Mouse (Mus musculus) midbrain, embryonic 15.5 days (tissue): ENCODE results near the gene Eps15l1. TPM values are rescaled to one million over a fixed set of nuclear protein-coding genes. Genes with fewer than 3 reads are reported as not detected.

Experiments
- ATAC-seq: fragments of 200-750 bp; cut with Nextera tagmentation; replicated peaks from 2 replicates; pipeline ENCODE4 v1.8.0; 2017; ENCODE audit warnings: moderate TSS enrichment
- H3K27ac ChIP-seq: fragments of 300-500 bp; sonication (generic); 2 replicates; pipeline ENCODE4 v1.5.1; 2015; ENCODE audit warnings: mild to moderate bottlenecking, inconsistent platforms
- H3K27me3 ChIP-seq: fragments of 300-500 bp; sonication (generic); replicated peaks from 2 replicates; pipeline ENCODE4 v1.6.1; 2015; ENCODE audit warnings: inconsistent platforms
- H3K36me3 ChIP-seq: fragments of 300-500 bp; sonication (generic); replicated peaks from 2 replicates; pipeline ENCODE4 v1.6.1; 2015; ENCODE audit warnings: inconsistent platforms
- H3K4me1 ChIP-seq: fragments of 300-500 bp; sonication (generic); 2 replicates; pipeline ENCODE4 v1.6.1; 2015; ENCODE audit warnings: inconsistent platforms
- H3K4me2 ChIP-seq: fragments of 300-500 bp; sonication (generic); 2 replicates; pipeline ENCODE4 v1.6.1; 2015; ENCODE audit warnings: inconsistent platforms, mild to moderate bottlenecking, moderate library complexity
- H3K4me3 ChIP-seq: fragments of 300-500 bp; sonication (generic); 2 replicates; pipeline ENCODE4 v1.5.1; 2015; ENCODE audit warnings: mild to moderate bottlenecking, inconsistent platforms
- H3K9ac ChIP-seq: fragments of 300-500 bp; sonication (generic); 2 replicates; pipeline ENCODE4 v1.6.1; 2015; ENCODE audit warnings: mild to moderate bottlenecking, inconsistent platforms
- H3K9me3 ChIP-seq: fragments of 300-500 bp; sonication (generic); 2 replicates; pipeline ENCODE4 v1.6.1; 2016; ENCODE audit warnings: inconsistent platforms
- WGBS: fragments of 180-500 bp; shearing (Covaris S2); methylation state at CpG from one replicate; pipeline ENCODE4 v1.1.7; 2015; ENCODE audit warnings: mixed read lengths; 5-methylcytosine and 5-hydroxymethylcytosine counted together
- polyA plus RNA-seq: library from polyadenylated mRNA; unstranded; fragments of >200 nt; fragmentation: Nextera tagmentation; extraction: Ambion mirVana; gene quantifications from 2 replicates; pipeline ENCODE4 v1.2.1, GENCODE M21; 2015

Eps15l1 gene
- polyA plus RNA-seq, 1 experiment from 2014 or later: 63.7 TPM

- no peak overlapping the region for H3K4me2 ChIP-seq
- no peaks in the 10 kb centered on the region for H3K4me1 ChIP-seq
- ATAC-seq: no peak
- H3K9ac ChIP-seq: no peak overlapping the region
- H3K27me3 ChIP-seq: no peaks in the 10 kb centered on the region
- 94% methylated on average over 3 of the region's 3 CpGs for WGBS
- H3K36me3 ChIP-seq: peaks cover 15% of the 10 kb centered on the region
- no peaks in the 10 kb centered on the region for H3K9me3 ChIP-seq
- H3K4me3 ChIP-seq: no peak overlapping the region
- H3K27ac ChIP-seq: no peak overlapping the region
Observed at GRCm38 (mm10) chr8:72402981-72403380, 18.3 kb downstream of the Eps15l1 start.

DNA sequence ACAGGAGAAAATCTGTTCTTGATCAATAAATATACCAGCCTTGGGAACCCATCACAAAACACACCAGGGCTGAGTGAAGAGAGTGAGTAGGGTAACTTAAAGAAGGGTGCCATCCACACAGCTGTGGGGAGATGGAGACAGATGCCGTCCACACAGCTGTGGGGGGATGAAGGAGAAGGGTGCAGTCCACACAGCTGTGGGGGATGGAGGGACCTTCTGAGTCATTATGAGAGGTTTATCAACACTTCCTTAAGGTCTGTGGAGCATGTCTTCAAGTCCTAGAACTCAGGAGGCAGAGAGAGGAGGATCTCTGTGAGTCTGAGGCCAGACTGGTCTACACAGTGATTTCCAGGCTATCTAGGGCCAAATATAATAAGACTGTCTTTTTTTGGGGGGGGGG lies 19.9 kb downstream of the Eps15l1 start:
- no peak overlapping the region for H3K9ac ChIP-seq
- no peaks in the 10 kb centered on the region for H3K27me3 ChIP-seq
- no peak overlapping the region for H3K4me3 ChIP-seq
- WGBS: 86% methylated on average over 1 of the region's 1 CpGs
- no peaks in the 10 kb centered on the region for H3K9me3 ChIP-seq
- H3K36me3 ChIP-seq: peaks cover 15% of the 10 kb centered on the region
- no peaks in the 10 kb centered on the region for H3K4me1 ChIP-seq
- ATAC-seq: no peak
- no peak overlapping the region for H3K4me2 ChIP-seq
- H3K27ac ChIP-seq: no peak overlapping the region

GRCm38 (mm10) chr8:72385737-72386136 lies 35.5 kb downstream of the Eps15l1 start:
- Histone ChIP-seq H3K4me3 (no peak overlapping the region), H3K27me3 (no peaks in the 10 kb centered on the region), H3K4me2 (no peak overlapping the region), H3K4me1 (no peaks in the 10 kb centered on the region), H3K27ac (no peak overlapping the region), H3K9ac (no peak overlapping the region), H3K9me3 (no peaks in the 10 kb centered on the region), H3K36me3 (peaks cover 88% of the 10 kb centered on the region)
- ATAC-seq: no peak
- 94% methylated on average over 2 of the region's 2 CpGs for WGBS

DNA sequence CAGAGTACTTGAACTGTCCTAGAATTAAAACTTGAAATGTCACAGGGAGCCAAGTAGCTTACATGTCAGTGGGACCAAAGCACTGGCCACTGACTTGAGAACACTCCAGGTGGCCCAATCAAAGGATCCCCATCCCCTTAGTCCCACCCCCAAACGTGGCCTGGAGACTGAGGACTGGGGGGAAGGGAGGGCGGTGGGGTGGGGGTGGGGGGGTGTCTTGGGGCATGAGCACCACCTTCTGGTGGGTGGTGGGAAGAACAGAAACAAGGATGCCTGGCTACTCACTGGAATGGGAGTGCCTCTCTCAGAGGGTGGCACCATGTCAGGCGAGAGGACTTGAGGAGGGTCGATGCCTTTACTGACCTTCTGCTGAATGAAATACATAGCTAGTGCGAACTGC lies 38.9 kb downstream of the Eps15l1 start:
- H3K36me3 ChIP-seq: peaks cover 81% of the 10 kb centered on the region
- no peak overlapping the region for H3K4me3 ChIP-seq
- ATAC-seq: no peak; the same call in 1 of the 2 replicates
- H3K27ac ChIP-seq: no peak overlapping the region
- H3K9ac ChIP-seq: no peak overlapping the region
- no peaks in the 10 kb centered on the region for H3K27me3 ChIP-seq
- H3K9me3 ChIP-seq: no peaks in the 10 kb centered on the region
- H3K4me1 ChIP-seq: no peaks in the 10 kb centered on the region
- WGBS: 55% methylated on average over 5 of the region's 5 CpGs
- H3K4me2 ChIP-seq: no peak overlapping the region

GRCm38 (mm10) chr8:72380656-72381055 lies 40.6 kb downstream of the Eps15l1 start:
- Histone ChIP-seq H3K9me3 (no peaks in the 10 kb centered on the region), H3K9ac (no peak overlapping the region), H3K4me2 (no peak overlapping the region), H3K36me3 (peaks cover 75% of the 10 kb centered on the region), H3K4me3 (no peak overlapping the region), H3K27ac (no peak overlapping the region), H3K4me1 (no peaks in the 10 kb centered on the region), H3K27me3 (no peaks in the 10 kb centered on the region)
- whole genome bisulfite sequencing: 94% methylated on average over 8 of the region's 8 CpGs
- ATAC-seq: no peak

GRCm38 (mm10) chr8:72376900-72377299 lies 44.4 kb downstream of the Eps15l1 start:
- ATAC-seq: no peak
- Histone ChIP-seq H3K4me1 (no peaks in the 10 kb centered on the region), H3K4me3 (no peak overlapping the region), H3K27ac (no peak overlapping the region), H3K9me3 (no peaks in the 10 kb centered on the region), H3K27me3 (no peaks in the 10 kb centered on the region), H3K36me3 (peaks cover 68% of the 10 kb centered on the region), H3K9ac (no peak overlapping the region), H3K4me2 (no peak overlapping the region)
- WGBS: 94% methylated on average over 2 of the region's 2 CpGs

DNA sequence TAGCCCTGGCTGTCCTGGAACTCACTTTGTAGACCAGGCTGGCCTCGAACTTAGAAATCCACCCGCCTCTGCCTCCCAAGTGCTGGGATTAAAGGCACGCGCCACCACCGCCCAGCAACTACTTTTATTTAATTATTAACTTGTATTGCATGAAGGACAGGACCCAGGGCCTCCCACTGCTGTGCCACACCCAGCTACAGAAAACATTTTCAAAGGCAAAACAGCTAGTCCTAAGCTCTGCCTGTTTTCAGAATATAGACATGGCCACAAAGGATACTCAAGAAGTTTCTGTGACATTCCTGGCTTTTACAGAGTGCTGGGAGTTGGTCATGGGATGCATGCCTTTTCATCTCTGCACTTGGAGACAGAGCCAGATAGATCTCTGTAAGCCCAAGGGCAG lies 45.0 kb downstream of the Eps15l1 start:
- H3K4me2 ChIP-seq: no peak overlapping the region
- H3K4me1 ChIP-seq: no peaks in the 10 kb centered on the region
- 98% methylated on average over 5 of the region's 5 CpGs for WGBS
- H3K9ac ChIP-seq: no peak overlapping the region
- H3K27me3 ChIP-seq: no peaks in the 10 kb centered on the region
- H3K9me3 ChIP-seq: no peaks in the 10 kb centered on the region
- no peak overlapping the region for H3K4me3 ChIP-seq
- H3K27ac ChIP-seq: no peak overlapping the region
- no peak for ATAC-seq
- peaks cover 68% of the 10 kb centered on the region for H3K36me3 ChIP-seq

DNA sequence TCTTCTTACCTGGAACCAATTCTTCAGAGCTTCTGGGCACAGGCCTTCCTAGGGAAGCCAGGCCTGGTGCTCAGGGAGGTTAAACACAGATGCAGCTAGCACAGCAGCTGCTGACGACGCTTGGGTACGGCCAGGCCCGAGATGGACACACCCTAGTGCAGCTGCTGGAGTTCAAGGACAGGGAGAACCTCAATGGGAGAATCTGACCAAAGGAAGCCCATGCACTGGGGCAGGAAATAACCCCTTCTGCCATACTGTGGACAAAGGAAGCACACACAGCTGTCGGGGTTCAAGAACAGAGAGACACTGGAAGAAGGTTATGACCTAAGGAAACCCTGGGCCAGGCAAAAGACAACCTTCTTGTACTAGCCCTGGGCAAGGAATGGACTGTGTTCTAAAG lies 46.1 kb downstream of the Eps15l1 start:
- Histone ChIP-seq H3K9me3 (no peaks in the 10 kb centered on the region), H3K4me1 (no peaks in the 10 kb centered on the region), H3K4me2 (no peak overlapping the region), H3K36me3 (peaks cover 70% of the 10 kb centered on the region), H3K9ac (no peak overlapping the region), H3K27ac (no peak overlapping the region), H3K4me3 (no peak overlapping the region), H3K27me3 (no peaks in the 10 kb centered on the region)
- ATAC-seq: no peak
- WGBS: 86% methylated on average over 5 of the region's 5 CpGs

DNA sequence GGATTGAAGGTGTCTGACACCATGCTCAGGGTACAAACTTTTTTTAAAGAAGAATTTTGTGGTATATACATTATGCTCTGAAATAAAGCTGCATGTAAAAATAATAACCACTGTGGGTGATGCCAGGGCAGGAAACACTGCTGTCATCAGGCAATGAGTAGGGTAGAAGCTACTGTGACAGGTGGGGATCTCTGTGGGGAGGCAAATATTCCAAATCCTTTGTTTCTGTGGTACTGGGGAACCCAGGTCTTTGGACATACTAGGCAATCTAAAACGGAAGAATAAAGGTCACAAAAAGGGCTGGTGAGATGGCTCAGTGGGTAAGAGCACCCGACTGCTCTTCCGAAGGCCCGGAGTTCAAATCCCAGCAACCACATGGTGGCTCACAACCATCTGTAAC lies 48.9 kb downstream of the Eps15l1 start:
- no peaks in the 10 kb centered on the region for H3K9me3 ChIP-seq
- no peak overlapping the region for H3K9ac ChIP-seq
- no peaks in the 10 kb centered on the region for H3K27me3 ChIP-seq
- H3K27ac ChIP-seq: no peak overlapping the region
- H3K4me3 ChIP-seq: no peak overlapping the region
- peaks cover 78% of the 10 kb centered on the region for H3K36me3 ChIP-seq
- no peak overlapping the region for H3K4me2 ChIP-seq
- no peak for ATAC-seq
- WGBS: 94% methylated on average over 4 of the region's 4 CpGs
- no peaks in the 10 kb centered on the region for H3K4me1 ChIP-seq

DNA sequence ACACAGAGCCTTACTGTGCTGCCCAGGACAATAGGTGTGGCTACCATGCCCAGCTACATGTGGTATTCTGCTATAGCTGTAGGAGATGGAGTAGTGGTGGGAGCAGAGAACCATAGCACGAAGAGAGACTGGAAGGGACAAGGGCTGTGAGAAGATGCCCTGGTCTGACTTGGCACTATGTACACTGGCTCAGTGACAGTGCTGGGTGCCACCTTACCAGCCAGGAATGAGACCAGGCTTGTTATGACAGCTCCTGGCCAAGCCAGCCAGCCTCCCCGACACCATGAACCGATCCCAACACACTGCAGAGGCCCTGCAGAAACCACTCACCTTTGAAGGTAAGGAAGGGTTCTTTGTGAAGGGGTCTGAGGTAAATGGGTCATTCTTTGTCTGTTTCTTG lies 49.9 kb downstream of the Eps15l1 start:
- no peak overlapping the region for H3K27ac ChIP-seq
- no peaks in the 10 kb centered on the region for H3K4me1 ChIP-seq
- peaks cover 74% of the 10 kb centered on the region for H3K36me3 ChIP-seq
- H3K27me3 ChIP-seq: no peaks in the 10 kb centered on the region
- H3K4me2 ChIP-seq: no peak overlapping the region
- WGBS: 95% methylated on average over 3 of the region's 3 CpGs
- H3K9ac ChIP-seq: no peak overlapping the region
- H3K9me3 ChIP-seq: no peaks in the 10 kb centered on the region
- no peak for ATAC-seq
- H3K4me3 ChIP-seq: no peak overlapping the region

DNA sequence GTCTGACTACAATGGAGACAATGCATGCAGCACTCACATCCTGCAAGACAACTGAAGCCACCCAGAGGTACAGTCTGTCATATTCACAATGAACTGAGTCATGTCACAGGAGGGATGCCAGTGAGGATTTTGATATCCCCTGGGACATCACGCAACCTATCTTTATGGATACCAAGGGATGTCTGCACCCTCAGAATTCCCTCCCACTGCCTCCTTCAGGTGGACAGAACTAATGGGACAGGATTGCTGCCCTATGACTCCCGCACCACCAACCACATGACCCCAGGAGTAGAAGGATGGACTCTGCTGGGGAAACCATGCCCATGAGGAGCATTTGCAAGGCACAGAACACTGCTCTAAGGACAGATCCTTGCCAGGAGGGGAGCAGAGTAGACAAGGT lies 54.8 kb downstream of the Eps15l1 start:
- Histone ChIP-seq H3K27ac (no peak overlapping the region), H3K36me3 (peaks cover 57% of the 10 kb centered on the region), H3K4me3 (no peak overlapping the region), H3K4me2 (no peak overlapping the region), H3K9ac (no peak overlapping the region), H3K27me3 (no peaks in the 10 kb centered on the region), H3K9me3 (no peaks in the 10 kb centered on the region), H3K4me1 (no peaks in the 10 kb centered on the region)
- no peak for ATAC-seq
- 94% methylated on average over 2 of the region's 2 CpGs for WGBS

GRCm38 (mm10) chr8:72365826-72366225 lies 55.4 kb downstream of the Eps15l1 start:
- no peak overlapping the region for H3K9ac ChIP-seq
- H3K9me3 ChIP-seq: no peaks in the 10 kb centered on the region
- peaks cover 52% of the 10 kb centered on the region for H3K36me3 ChIP-seq
- ATAC-seq: peak; percentile 71
- H3K4me1 ChIP-seq: no peaks in the 10 kb centered on the region
- 21% methylated on average over 3 of the region's 3 CpGs for WGBS
- H3K4me3 ChIP-seq: no peak overlapping the region
- H3K27ac ChIP-seq: no peak overlapping the region
- H3K27me3 ChIP-seq: no peaks in the 10 kb centered on the region
- no peak overlapping the region for H3K4me2 ChIP-seq

- H3K27me3 ChIP-seq: no peaks in the 10 kb centered on the region
- H3K9ac ChIP-seq: no peak overlapping the region
- H3K27ac ChIP-seq: no peak overlapping the region
- WGBS: 100% methylated on average over 2 of the region's 2 CpGs
- H3K36me3 ChIP-seq: peaks cover 45% of the 10 kb centered on the region
- no peak overlapping the region for H3K4me2 ChIP-seq
- no peak overlapping the region for H3K4me3 ChIP-seq
- no peaks in the 10 kb centered on the region for H3K9me3 ChIP-seq
- ATAC-seq: no peak
- no peaks in the 10 kb centered on the region for H3K4me1 ChIP-seq
Observed at GRCm38 (mm10) chr8:72365016-72365415, 56.2 kb downstream of the Eps15l1 start.

GRCm38 (mm10) chr8:72363457-72363856 lies 57.8 kb downstream of the Eps15l1 start:
- no peaks in the 10 kb centered on the region for H3K4me1 ChIP-seq
- no peak overlapping the region for H3K9ac ChIP-seq
- H3K4me2 ChIP-seq: no peak overlapping the region
- no peak overlapping the region for H3K27ac ChIP-seq
- WGBS: 89% methylated on average over 7 of the region's 7 CpGs
- no peaks in the 10 kb centered on the region for H3K27me3 ChIP-seq
- no peak for ATAC-seq
- H3K4me3 ChIP-seq: no peak overlapping the region
- H3K9me3 ChIP-seq: no peaks in the 10 kb centered on the region
- peaks cover 41% of the 10 kb centered on the region for H3K36me3 ChIP-seq
